In genomic region chr13:53310442-53310841, GRCm38 (mm10) we compare ENCODE assay signal across 10 mouse cellular contexts. TPM values are rescaled to one million over a fixed set of nuclear protein-coding genes. Genes with fewer than 3 reads are reported as not detected.
DNase-seq lines count a peak whose midpoint lies in the region; ATAC-seq and TF ChIP-seq lines count a peak whose summit lies in the region.
"Had no signal": no experiment of that assay in that cellular context is flagged by ENCODE, and none has a peak within 500 bp of the region (broad histone marks: within the 10 kb centered on the region; RNA-seq: fewer than 3 reads in every experiment).

No protein-coding gene starts in this region.

- H3K27me3 ChIP-seq in kidney, embryonic 15.5 days, result peaks cover 24% of the 10 kb centered on the region
- no peaks in the 10 kb centered on the region for H3K27me3 ChIP-seq in stomach, embryonic 14.5 days (ENCODE audit: control insufficient read depth, insufficient read depth, low read length)
- H3K27me3 ChIP-seq in stomach, postnatal 0 days (ENCODE audit: control insufficient read depth, insufficient read depth, low read length), result no peaks in the 10 kb centered on the region
- H3K27me3 ChIP-seq in stomach, embryonic 16.5 days (ENCODE audit: control insufficient read depth, insufficient read depth, low read length), result no peaks in the 10 kb centered on the region

- no peaks in the 10 kb centered on the region for H3K36me3 ChIP-seq in kidney, embryonic 15.5 days
- no peaks in the 10 kb centered on the region for H3K36me3 ChIP-seq in stomach, embryonic 14.5 days (ENCODE audit: control insufficient read depth, insufficient read depth, low read length)
- no peaks in the 10 kb centered on the region for H3K36me3 ChIP-seq in stomach, postnatal 0 days (ENCODE audit: control insufficient read depth, insufficient read depth, low read length)
- H3K36me3 ChIP-seq in stomach, embryonic 16.5 days (ENCODE audit: control insufficient read depth, insufficient read depth, low read length), result no peaks in the 10 kb centered on the region

- peak overlapping the region; percentile 75 for H3K27ac ChIP-seq in kidney, embryonic 15.5 days
- H3K27ac ChIP-seq in stomach, embryonic 14.5 days (ENCODE audit: low read length), result peak overlapping the region; percentile 85
- no peak overlapping the region for H3K27ac ChIP-seq in stomach, postnatal 0 days (replicated peaks)
- peak overlapping the region; percentile 80; the same call in 1 of the 2 replicates for H3K27ac ChIP-seq in stomach, embryonic 16.5 days (ENCODE audit: low read length)

- DNase-seq in embryo, embryonic 10.5 days (ENCODE audit: low spot score), result peak; percentile 39
- DNase-seq in embryo, embryonic 11 days, result no peak
- DNase-seq in kidney, postnatal 14 days, result no peak
- DNase-seq in stomach, postnatal 0 days (ENCODE audit: low spot score), result no peak
- no peak for DNase-seq in gastrocnemius, postnatal 4 days (ENCODE audit: low spot score in 2 of 2)

- WGBS in kidney, embryonic 15.5 days, result 56% methylated on average over 5 of the region's 5 CpGs
- 74% methylated on average over 5 of the region's 5 CpGs for WGBS in stomach, embryonic 14.5 days
- WGBS in stomach, postnatal 0 days, result 83% methylated on average over 5 of the region's 5 CpGs
- 75% methylated on average over 5 of the region's 5 CpGs for WGBS in stomach, embryonic 16.5 days

- H3K9me3 ChIP-seq in kidney, embryonic 15.5 days (replicated peaks), result no peaks in the 10 kb centered on the region
- no peaks in the 10 kb centered on the region for H3K9me3 ChIP-seq in stomach, embryonic 14.5 days (ENCODE audit: control insufficient read depth, low read depth, low read length)
- no peaks in the 10 kb centered on the region for H3K9me3 ChIP-seq in stomach, postnatal 0 days (ENCODE audit: control insufficient read depth, low read length)
- H3K9me3 ChIP-seq in stomach, embryonic 16.5 days (replicated peaks; ENCODE audit: control insufficient read depth, low read length), result no peaks in the 10 kb centered on the region

- H3K9ac ChIP-seq in kidney, embryonic 15.5 days, result no peak overlapping the region
- H3K9ac ChIP-seq in stomach, embryonic 14.5 days (replicated peaks; ENCODE audit: low read depth, low read length), result no peak overlapping the region
- H3K9ac ChIP-seq in stomach, postnatal 0 days (ENCODE audit: low read length), result no peak overlapping the region
- H3K9ac ChIP-seq in stomach, embryonic 16.5 days (ENCODE audit: low read length), result no peak overlapping the region

- TF ChIP-seq EP300 in stomach, postnatal 0 days (optimal IDR thresholded peaks at IDR 0.05), result no peak

- ATAC-seq in kidney, embryonic 15.5 days (replicated peaks; ENCODE audit: low FRiP score), result no peak
- ATAC-seq in stomach, embryonic 14.5 days (ENCODE audit: insufficient number of reproducible peaks, insufficient read depth, low FRiP score, low read depth), result no peak
- no peak for ATAC-seq in stomach, postnatal 0 days (ENCODE audit: low FRiP score, low TSS enrichment)
- no peak for ATAC-seq in stomach, embryonic 16.5 days (ENCODE audit: insufficient read depth, low FRiP score)

- peaks cover 23% of the 10 kb centered on the region for H3K4me1 ChIP-seq in kidney, embryonic 15.5 days
- H3K4me1 ChIP-seq in stomach, embryonic 14.5 days (ENCODE audit: control insufficient read depth, insufficient read depth, low read length), result peaks cover 13% of the 10 kb centered on the region
- H3K4me1 ChIP-seq in stomach, postnatal 0 days (replicated peaks; ENCODE audit: control insufficient read depth, insufficient read depth), result peaks cover 8% of the 10 kb centered on the region; the same call in 1 of the 2 replicates
- H3K4me1 ChIP-seq in stomach, embryonic 16.5 days (ENCODE audit: control insufficient read depth, insufficient read depth, low read length), result peaks cover 11% of the 10 kb centered on the region

- TF ChIP-seq CTCF in stomach, postnatal 0 days (IDR thresholded peaks at IDR 0.05; ENCODE audit: low read depth), result no peak

- no peak overlapping the region for H3K4me2 ChIP-seq in kidney, embryonic 15.5 days
- H3K4me2 ChIP-seq in stomach, embryonic 14.5 days (replicated peaks; ENCODE audit: low read depth, low read length), result peak overlapping the region; percentile 45; the same call in 1 of the 2 replicates
- H3K4me2 ChIP-seq in stomach, postnatal 0 days (replicated peaks; ENCODE audit: low read depth), result no peak overlapping the region
- peak overlapping the region; percentile 53; the same call in 1 of the 2 replicates for H3K4me2 ChIP-seq in stomach, embryonic 16.5 days (ENCODE audit: low read depth, low read length)

- H3K4me3 ChIP-seq in kidney, embryonic 15.5 days (replicated peaks), result no peak overlapping the region
- H3K4me3 ChIP-seq in stomach, embryonic 14.5 days (ENCODE audit: low read depth, low read length), result no peak overlapping the region
- H3K4me3 ChIP-seq in stomach, postnatal 0 days (ENCODE audit: low read depth, low read length), result no peak overlapping the region
- H3K4me3 ChIP-seq in stomach, embryonic 16.5 days (replicated peaks; ENCODE audit: low read length), result no peak overlapping the region
- H3K4me3 ChIP-seq: myocyte had no signal

RNA-seq across cellular contexts. Expression of gene Ror2, which starts 24.5 kb away (rescaled TPM):
- 9.6 and 11.2 TPM in 2 replicates for polyA plus RNA-seq in kidney, embryonic 15.5 days (2015; fragmentation: Nextera tagmentation; extraction: Ambion mirVana)
- polyA plus RNA-seq in stomach, embryonic 14.5 days (2014; fragmentation: Nextera tagmentation; extraction: Ambion mirVana), result 13.9 and 14.0 TPM in 2 replicates
- polyA plus RNA-seq in stomach, postnatal 0 days (2015; fragmentation: Nextera tagmentation; extraction: Ambion mirVana), result 5.7 and 6.9 TPM in 2 replicates
- 12.0 and 13.5 TPM in 2 replicates for polyA plus RNA-seq in stomach, embryonic 16.5 days (2015; fragmentation: Nextera tagmentation; extraction: Ambion mirVana)
- total RNA-seq in gastrocnemius, postnatal 4 days (2021), result 1 to 10 TPM; 9.3 to 9.9 TPM
- total RNA-seq: megakaryocyte, adult 5-6 weeks had no signal

Comparison
In these comparisons a context has a peak if more than half of its experiments do, and no peak if none do; other contexts are left out.
1. H3K4me2 ChIP-seq: peak in stomach, embryonic 14.5 days (single experiment) and stomach, embryonic 16.5 days (single experiment); none in kidney, embryonic 15.5 days (single experiment) and stomach, postnatal 0 days (single experiment).